Mouse (Mus musculus) myocyte (in vitro differentiated cells): ENCODE data around the gene Fgd2. TPM values are rescaled to one million over a fixed set of nuclear protein-coding genes. Genes with fewer than 3 reads are reported as not detected.

Source experiments
- H3K27me3 ChIP-seq: one replicate; pipeline ENCODE4 v1.6.1; 2011; ENCODE audit not compliant: control insufficient read depth, insufficient read depth, insufficient read length
- H3K36me3 ChIP-seq: one replicate; pipeline ENCODE4 v1.6.1; 2011; ENCODE audit not compliant: control insufficient read depth, insufficient read depth
- H3K4me2 ChIP-seq: one replicate; pipeline ENCODE4 v1.6.1; 2011; ENCODE audit warnings: low read depth, control low read depth
- H3K4me3 ChIP-seq: one replicate; pipeline ENCODE4 v1.5.1; 2011; ENCODE audit warnings: mild to moderate bottlenecking, control low read depth, moderate library complexity
- H3K79me2 ChIP-seq: one replicate; pipeline ENCODE4 v1.6.1; 2011; ENCODE audit not compliant: control insufficient read depth, insufficient read depth
- H3ac ChIP-seq: one replicate; pipeline ENCODE4 v1.6.1; 2011; ENCODE audit not compliant: control insufficient read depth, insufficient read length
- CEBPB ChIP-seq: IDR thresholded peaks from 2 replicates; pipeline ENCODE4 v1.6.1; 2011; ENCODE audit warnings: mild to moderate bottlenecking, moderate library complexity; ENCODE audit not compliant: poor library complexity, insufficient read depth, severe bottlenecking
- E2F4 ChIP-seq: IDR thresholded peaks from one replicate; pipeline ENCODE4 v1.6.1; 2011; ENCODE audit warnings: mild to moderate bottlenecking, control low read depth, moderate library complexity; ENCODE audit not compliant: insufficient read depth
- MAX ChIP-seq: IDR thresholded peaks from one replicate; pipeline ENCODE4 v1.6.1; 2011; ENCODE audit warnings: low read depth, mild to moderate bottlenecking, control low read depth
- MYOD1 ChIP-seq, 3 experiments: IDR thresholded peaks; one replicate each; pipeline ENCODE4 v1.6.1; 2011; ENCODE audit warnings: control low read depth in 2 of 3, low read depth in 2 of 3, mild to moderate bottlenecking in 2 of 3, moderate library complexity in 1 of 3; ENCODE audit not compliant: insufficient read length in 2 of 3, control insufficient read depth in 1 of 3
- MYOG ChIP-seq, 3 experiments: IDR thresholded peaks; one replicate each; pipeline ENCODE4 v1.6.1; 2011; ENCODE audit warnings: control low read depth in 2 of 3, low read depth in 2 of 3, mild to moderate bottlenecking in 2 of 3; ENCODE audit not compliant: insufficient read length in 2 of 3, control insufficient read depth in 1 of 3, insufficient read depth in 1 of 3
- POLR2A ChIP-seq: IDR thresholded peaks from one replicate; pipeline ENCODE4 v1.6.1; 2011; ENCODE audit warnings: low read depth, mild to moderate bottlenecking, control low read depth, moderate library complexity; ENCODE audit not compliant: insufficient read length
- POLR2AphosphoS2 ChIP-seq: IDR thresholded peaks from one replicate; pipeline ENCODE4 v1.6.1; 2011; ENCODE audit warnings: low read depth, control low read depth; ENCODE audit not compliant: insufficient read length
- REST ChIP-seq: IDR thresholded peaks from one replicate; pipeline ENCODE4 v1.6.1; 2011; ENCODE audit warnings: mild to moderate bottlenecking, control low read depth, moderate library complexity; ENCODE audit not compliant: insufficient read depth, insufficient read length
- SRF ChIP-seq: IDR thresholded peaks from one replicate; pipeline ENCODE4 v1.6.1; 2011; ENCODE audit warnings: low read depth; ENCODE audit not compliant: control insufficient read depth, insufficient read length
- TCF12 ChIP-seq: IDR thresholded peaks from one replicate; pipeline ENCODE4 v1.6.1; 2011; ENCODE audit warnings: mild to moderate bottlenecking, control low read depth; ENCODE audit not compliant: poor library complexity, insufficient read depth, severe bottlenecking
- TCF3 ChIP-seq: IDR thresholded peaks from one replicate; pipeline ENCODE4 v1.6.1; 2011; ENCODE audit warnings: low read depth, control low read depth; ENCODE audit not compliant: insufficient read length
- USF1 ChIP-seq: IDR thresholded peaks from one replicate; pipeline ENCODE4 v1.6.1; 2011; ENCODE audit warnings: low read depth, mild to moderate bottlenecking, control low read depth, moderate library complexity
- polyA plus RNA-seq: library from polyadenylated mRNA; unstranded; fragments of >200 nt; fragmentation: generic; extraction: Trizol; gene quantifications from one replicate; pipeline ENCODE4 v1.2.1, GENCODE M21; 2012; ENCODE audit warnings: missing spikeins

Fgd2 gene
- polyA plus RNA-seq, 1 experiment, result 0.54 TPM

GRCm38 (mm10) chr17:29405501-29405900 lies 44.8 kb downstream of the Fgd2 start:
- no peak for TF ChIP-seq POLR2AphosphoS2
- no peak for TF ChIP-seq MYOD1 (IDR thresholded peaks at IDR 0.05; ENCODE audit: control insufficient read depth in 1 of 3, insufficient read length in 2 of 3, low read depth in 2 of 3)
- no peak for TF ChIP-seq MYOG (IDR thresholded peaks at IDR 0.05; ENCODE audit: control insufficient read depth in 1 of 3, insufficient read depth in 1 of 3, insufficient read length in 2 of 3, low read depth in 2 of 3)
- TF ChIP-seq E2F4, result no peak
- no peak for TF ChIP-seq TCF3
- no peak for TF ChIP-seq USF1
- TF ChIP-seq TCF12, result no peak
- TF ChIP-seq CEBPB, result no peak
- H3K4me3 ChIP-seq, result no peak overlapping the region

GRCm38 (mm10) chr17:29406077-29406476 lies 45.4 kb downstream of the Fgd2 start:
- Histone ChIP-seq H3K27me3 (no peaks in the 10 kb centered on the region), H3K79me2 (no peaks in the 10 kb centered on the region)

More at GRCm38 (mm10) chr17:29405501-29405900, 44.8 kb downstream of the Fgd2 start:
- no peaks in the 10 kb centered on the region for H3K79me2 ChIP-seq
- no peaks in the 10 kb centered on the region for H3K36me3 ChIP-seq
- no peaks in the 10 kb centered on the region for H3K27me3 ChIP-seq
- no peak overlapping the region for H3K4me2 ChIP-seq
- no peak overlapping the region for H3ac ChIP-seq

GRCm38 (mm10) chr17:29407405-29407804 lies 46.7 kb downstream of the Fgd2 start:
- Histone ChIP-seq H3ac (no peak overlapping the region), H3K36me3 (no peaks in the 10 kb centered on the region), H3K27me3 (no peaks in the 10 kb centered on the region), H3K79me2 (no peaks in the 10 kb centered on the region), H3K4me2 (no peak overlapping the region), H3K4me3 (no peak overlapping the region)
- TF ChIP-seq MYOD1 (IDR thresholded peaks at IDR 0.05; ENCODE audit: control insufficient read depth in 1 of 3, insufficient read length in 2 of 3, low read depth in 2 of 3) (no peak), POLR2AphosphoS2 (no peak), CEBPB (no peak), REST (no peak), MYOG (IDR thresholded peaks at IDR 0.05; ENCODE audit: control insufficient read depth in 1 of 3, insufficient read depth in 1 of 3, insufficient read length in 2 of 3, low read depth in 2 of 3) (no peak), SRF (no peak), USF1 (no peak), TCF3 (no peak), E2F4 (no peak), POLR2A (no peak), MAX (no peak), TCF12 (no peak)

More at GRCm38 (mm10) chr17:29406077-29406476, 45.4 kb downstream of the Fgd2 start:
- H3K4me2 ChIP-seq, result no peak overlapping the region
- no peak for TF ChIP-seq REST
- H3K4me3 ChIP-seq, result no peak overlapping the region
- no peaks in the 10 kb centered on the region for H3K36me3 ChIP-seq
- no peak overlapping the region for H3ac ChIP-seq

GRCm38 (mm10) chr17:29408364-29408763 lies 47.6 kb downstream of the Fgd2 start:
- Histone ChIP-seq H3K79me2 (no peaks in the 10 kb centered on the region), H3ac (no peak overlapping the region), H3K4me2 (no peak overlapping the region), H3K36me3 (no peaks in the 10 kb centered on the region), H3K27me3 (no peaks in the 10 kb centered on the region), H3K4me3 (no peak overlapping the region)
- TF ChIP-seq USF1 (no peak), MYOG (IDR thresholded peaks at IDR 0.05; ENCODE audit: control insufficient read depth in 1 of 3, insufficient read depth in 1 of 3, insufficient read length in 2 of 3, low read depth in 2 of 3) (no peak), POLR2AphosphoS2 (no peak), TCF12 (no peak), TCF3 (no peak), MYOD1 (IDR thresholded peaks at IDR 0.05; ENCODE audit: control insufficient read depth in 1 of 3, insufficient read length in 2 of 3, low read depth in 2 of 3) (no peak), E2F4 (no peak), MAX (no peak), REST (no peak), POLR2A (no peak), SRF (no peak), CEBPB (no peak)

GRCm38 (mm10) chr17:29409800-29410343 lies 49.2 kb downstream of the Fgd2 start:
- TF ChIP-seq MYOD1 (IDR thresholded peaks at IDR 0.05; ENCODE audit: control insufficient read depth in 1 of 3, insufficient read length in 2 of 3, low read depth in 2 of 3), result peak; percentile 65 to 96 (median 87)
- TF ChIP-seq MAX, result no peak
- TF ChIP-seq CEBPB, result no peak
- no peak for TF ChIP-seq POLR2A
- TF ChIP-seq MYOG (IDR thresholded peaks at IDR 0.05; ENCODE audit: control insufficient read depth in 1 of 3, insufficient read depth in 1 of 3, insufficient read length in 2 of 3, low read depth in 2 of 3), result peak; percentile 92 to 99 (median 94)
- TF ChIP-seq USF1, result no peak
- TF ChIP-seq TCF3, result peak; percentile 73
- no peak for TF ChIP-seq POLR2AphosphoS2
- TF ChIP-seq E2F4, result no peak
- TF ChIP-seq REST, result no peak
- no peak for TF ChIP-seq SRF
- peak; percentile 45 for TF ChIP-seq TCF12
- H3K79me2 ChIP-seq, result no peaks in the 10 kb centered on the region
- no peak overlapping the region for H3ac ChIP-seq
- H3K36me3 ChIP-seq, result no peaks in the 10 kb centered on the region
- no peak overlapping the region for H3K4me3 ChIP-seq
- no peaks in the 10 kb centered on the region for H3K27me3 ChIP-seq
- no peak overlapping the region for H3K4me2 ChIP-seq
